ENCODE assay signal across 8 mouse cellular contexts in genomic region chr3:101599920-101600741, GRCm38 (mm10). TPM values are rescaled to one million over a fixed set of nuclear protein-coding genes. Genes with fewer than 3 reads are reported as not detected.
A peak's percentile ranks its signal among the peaks of the same experiment; 100 is the strongest.
DNase-seq lines count a peak whose midpoint lies in the region; ATAC-seq and TF ChIP-seq lines count a peak whose summit lies in the region.

No protein-coding gene starts in this region.

- H3K27ac ChIP-seq in liver, adult 2 months (replicated peaks; ENCODE audit: insufficient read depth, low read depth, low read length): peak overlapping the region; percentile 17
- H3K27ac ChIP-seq in liver, embryonic 12.5 days: no peak overlapping the region; the same call in 1 of the 2 replicates
- 0 out of 2 replicates have a peak overlapping the region, but pooled peaks have one; percentile 10 for H3K27ac ChIP-seq in embryonic facial prominence, embryonic 10.5 days (replicated peaks)
- H3K27ac ChIP-seq in intestine, postnatal 0 days (ENCODE audit: low read depth, low read length): peak overlapping the region; percentile 30
- H3K27ac ChIP-seq in neural tube, embryonic 14.5 days (ENCODE audit: low read depth, low read length): no peak overlapping the region

- no peak for ATAC-seq in liver, embryonic 12.5 days
- no peak for ATAC-seq in intestine, postnatal 0 days
- ATAC-seq in neural tube, embryonic 14.5 days (ENCODE audit: low read depth): no peak

- 5% methylated on average over 4 of the region's 4 CpGs for WGBS in liver, adult 2 months
- 23% methylated on average over 4 of the region's 4 CpGs for WGBS in liver, embryonic 12.5 days (ENCODE audit: insufficient replicate concordance)
- 51% methylated on average over 4 of the region's 4 CpGs for WGBS in embryonic facial prominence, embryonic 10.5 days
- WGBS in intestine, postnatal 0 days: 8% methylated on average over 4 of the region's 4 CpGs
- WGBS in neural tube, embryonic 14.5 days: 28% methylated on average over 4 of the region's 4 CpGs

- no peak overlapping the region for H3K4me3 ChIP-seq in liver, adult 2 months (ENCODE audit: insufficient read depth, low read depth, low read length)
- H3K4me3 ChIP-seq in liver, embryonic 12.5 days: no peak overlapping the region
- H3K4me3 ChIP-seq in embryonic facial prominence, embryonic 10.5 days: no peak overlapping the region
- 0 out of 2 replicates have a peak overlapping the region, but pooled peaks have one; percentile 9 for H3K4me3 ChIP-seq in intestine, postnatal 0 days (ENCODE audit: low read depth, low read length)
- no peak overlapping the region for H3K4me3 ChIP-seq in neural tube, embryonic 14.5 days (ENCODE audit: low read depth, low read length)

- no peak for TF ChIP-seq POLR2A in liver, adult 2 months (IDR thresholded peaks at IDR 0.05; ENCODE audit: extremely low read depth, insufficient read depth, low read length)

- peaks cover 38% of the 10 kb centered on the region for H3K4me1 ChIP-seq in liver, adult 2 months (ENCODE audit: control insufficient read depth, insufficient read depth, low read length)
- H3K4me1 ChIP-seq in liver, embryonic 12.5 days: peaks cover 82% of the 10 kb centered on the region
- peaks cover 89% of the 10 kb centered on the region for H3K4me1 ChIP-seq in embryonic facial prominence, embryonic 10.5 days
- H3K4me1 ChIP-seq in intestine, postnatal 0 days (replicated peaks; ENCODE audit: control insufficient read depth, insufficient read depth, low read length): peaks cover 33% of the 10 kb centered on the region
- H3K4me1 ChIP-seq in neural tube, embryonic 14.5 days (ENCODE audit: control insufficient read depth, insufficient read depth, low read length): peaks cover 61% of the 10 kb centered on the region

- no peaks in the 10 kb centered on the region for H3K9me3 ChIP-seq in liver, embryonic 12.5 days (replicated peaks)
- no peaks in the 10 kb centered on the region for H3K9me3 ChIP-seq in embryonic facial prominence, embryonic 10.5 days
- no peaks in the 10 kb centered on the region for H3K9me3 ChIP-seq in intestine, postnatal 0 days (ENCODE audit: control insufficient read depth)
- no peaks in the 10 kb centered on the region for H3K9me3 ChIP-seq in neural tube, embryonic 14.5 days (ENCODE audit: control insufficient read depth, low read length)

- H3K4me2 ChIP-seq in liver, embryonic 12.5 days: no peak overlapping the region
- peak overlapping the region; percentile 92 for H3K4me2 ChIP-seq in intestine, postnatal 0 days (replicated peaks; ENCODE audit: low read depth)
- peak overlapping the region; percentile 62; the same call in 1 of the 2 replicates for H3K4me2 ChIP-seq in neural tube, embryonic 14.5 days (ENCODE audit: low read depth, low read length)

- H3K27me3 ChIP-seq in liver, adult 2 months (ENCODE audit: control insufficient read depth, insufficient read depth, low read length): no peaks in the 10 kb centered on the region
- no peaks in the 10 kb centered on the region for H3K27me3 ChIP-seq in liver, embryonic 12.5 days (replicated peaks)
- no peaks in the 10 kb centered on the region for H3K27me3 ChIP-seq in embryonic facial prominence, embryonic 10.5 days (replicated peaks; ENCODE audit: low read depth, poor library complexity, severe bottlenecking)
- H3K27me3 ChIP-seq in intestine, postnatal 0 days (replicated peaks; ENCODE audit: control insufficient read depth, insufficient read depth, low read length): no peaks in the 10 kb centered on the region
- H3K27me3 ChIP-seq in neural tube, embryonic 14.5 days (ENCODE audit: control insufficient read depth, insufficient read depth, low read length): no peaks in the 10 kb centered on the region

- peaks cover 6% of the 10 kb centered on the region; the same call in 1 of the 2 replicates for H3K36me3 ChIP-seq in liver, adult 2 months (ENCODE audit: control insufficient read depth, insufficient read depth, low read length)
- peaks cover 11% of the 10 kb centered on the region for H3K36me3 ChIP-seq in liver, embryonic 12.5 days
- H3K36me3 ChIP-seq in embryonic facial prominence, embryonic 10.5 days (replicated peaks): peaks cover 8% of the 10 kb centered on the region
- H3K36me3 ChIP-seq in intestine, postnatal 0 days (ENCODE audit: control insufficient read depth, insufficient read depth): peaks cover 9% of the 10 kb centered on the region; the same call in 1 of the 2 replicates
- H3K36me3 ChIP-seq in neural tube, embryonic 14.5 days (ENCODE audit: control insufficient read depth, insufficient read depth, low read length): no peaks in the 10 kb centered on the region

- peaks cover 27% of the 10 kb centered on the region; the same call in 1 of the 2 replicates for H3K79me2 ChIP-seq in liver, adult 2 months (ENCODE audit: control insufficient read depth, insufficient read depth, low read length)

- DNase-seq in liver, adult 2 months (ENCODE audit: extremely low read depth, low read depth, low spot score): peak; percentile 82
- DNase-seq in embryonic facial prominence, embryonic 10.5 days (ENCODE audit: low spot score): no peak
- DNase-seq in right cerebral cortex, adult 18-20 months: no peak
- no peak for DNase-seq in urinary bladder, adult 2 months (ENCODE audit: low spot score)
- no peak for DNase-seq in adrenal gland, postnatal 25 days

- TF ChIP-seq CTCF in liver, adult 2 months (IDR thresholded peaks at IDR 0.05; ENCODE audit: low read depth, low read length): no peak
- TF ChIP-seq CTCF in intestine, postnatal 0 days (IDR thresholded peaks at IDR 0.05; ENCODE audit: low read depth): no peak

- H3K9ac ChIP-seq in liver, adult 2 months (ENCODE audit: low read depth, low read length): no peak overlapping the region
- H3K9ac ChIP-seq in liver, embryonic 12.5 days: no peak overlapping the region
- peak overlapping the region; percentile 13; the same call in 1 of the 2 replicates for H3K9ac ChIP-seq in intestine, postnatal 0 days (ENCODE audit: low read depth, low read length)
- no peak overlapping the region for H3K9ac ChIP-seq in neural tube, embryonic 14.5 days (replicated peaks; ENCODE audit: low read depth, low read length)

RNA-seq across cellular contexts. Expression of gene Atp1a1, which starts 4.4 kb away (rescaled TPM):
- total RNA-seq in liver, adult 2 months (2014; rRNA removed): 163 and 184 TPM in 2 replicates
- 159 and 183 TPM in 2 replicates for polyA plus RNA-seq in liver, adult 2 months (2012; rRNA removed)
- 54.1 and 55.2 TPM in 2 replicates for polyA plus RNA-seq in liver, embryonic 12.5 days (2016; fragmentation: Nextera tagmentation; extraction: Ambion mirVana)
- 38.4 and 45.5 TPM in 2 replicates for polyA plus RNA-seq in embryonic facial prominence, embryonic 10.5 days (2016; fragmentation: Nextera tagmentation; extraction: Ambion mirVana)
- 309 and 318 TPM in 2 replicates for polyA plus RNA-seq in intestine, postnatal 0 days (2015; fragmentation: Nextera tagmentation; extraction: Ambion mirVana)
- 105 and 115 TPM in 2 replicates for polyA plus RNA-seq in neural tube, embryonic 14.5 days (2014; fragmentation: Nextera tagmentation; extraction: Ambion mirVana)
- polyA plus RNA-seq in urinary bladder, adult 2 months (2012; rRNA removed): 253 and 274 TPM in 2 replicates
- total RNA-seq in adrenal gland, postnatal 25 days (2021): 768 and 861 TPM in 2 replicates

Comparison
In these comparisons a context has a peak if more than half of its experiments do, and no peak if none do; other contexts are left out.
1. H3K27ac ChIP-seq: peak in liver, adult 2 months (single experiment), embryonic facial prominence, embryonic 10.5 days (single experiment) and intestine, postnatal 0 days (single experiment); none in liver, embryonic 12.5 days (single experiment) and neural tube, embryonic 14.5 days (single experiment).